Mouse (Mus musculus): ENCODE data around the gene Atp5l.

DNA sequence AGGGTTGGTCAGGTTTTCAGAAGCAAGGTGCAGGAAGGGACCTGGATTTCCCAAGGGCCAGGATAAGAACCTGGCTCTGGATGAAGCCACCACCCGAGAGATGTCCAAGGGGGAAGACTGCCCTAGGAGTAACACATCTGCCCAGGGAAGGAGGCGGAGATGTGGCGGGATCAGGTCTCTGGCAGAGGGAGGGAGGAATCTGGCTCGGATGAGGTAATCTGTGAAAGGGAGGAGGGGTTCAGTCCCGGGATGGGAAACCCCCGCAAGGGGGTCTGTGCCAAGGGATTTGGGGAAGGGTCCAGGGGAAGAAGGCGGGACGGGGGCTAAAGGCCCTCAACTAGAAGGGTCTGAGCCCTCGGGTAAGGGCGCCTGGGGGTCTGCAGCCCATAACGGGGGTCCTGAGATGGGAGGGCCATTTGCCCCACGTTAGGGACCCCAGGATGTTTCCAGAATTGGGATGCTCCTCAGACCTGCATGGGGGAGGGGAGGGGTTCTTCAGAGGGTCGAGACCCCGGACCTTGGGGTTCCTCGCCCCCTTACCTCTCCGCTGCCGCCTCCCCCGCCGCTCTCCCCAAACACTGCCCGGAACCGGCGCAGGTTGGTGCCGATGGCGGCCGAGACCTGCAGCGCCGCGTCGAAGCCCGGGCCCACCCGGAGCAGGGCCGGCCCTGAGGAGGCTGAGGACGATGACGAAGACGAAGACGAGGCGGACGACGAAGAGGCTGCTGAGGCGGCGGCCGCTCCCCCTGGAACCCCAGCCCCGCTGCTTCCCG lies 40.0 kb downstream of the Atp5l start:
- TF ChIP-seq CTCF (IDR thresholded peaks at IDR 0.05; ENCODE audit: extremely low read depth, insufficient read depth, insufficient read length, insufficient replicate concordance) (no peak), POLR2A (IDR thresholded peaks at IDR 0.05; ENCODE audit: low read depth, low read length) (no peak)

Measured in spleen, adult 2 months (tissue).